Mouse (Mus musculus) limb, embryonic 15.5 days (tissue): ENCODE data around the gene Arid3a. TPM values are rescaled to one million over a fixed set of nuclear protein-coding genes. Genes with fewer than 3 reads are reported as not detected.
"Not testable (repeated sequence)": the region's sequence is repeated elsewhere in the genome, so short reads cannot be mapped to it uniquely, and the experiment has no call there.

Experiments
- ATAC-seq: fragments of 200-750 bp; cut with Nextera tagmentation; 2 replicates; pipeline ENCODE4 v1.8.0; 2017; ENCODE audit warnings: low read depth, moderate TSS enrichment; ENCODE audit not compliant: insufficient number of reproducible peaks, low FRiP score, low TSS enrichment
- H3K27ac ChIP-seq: fragments of 300-500 bp; sonication (generic); 2 replicates; pipeline ENCODE4 v1.5.1; 2015; ENCODE audit warnings: moderate library complexity, mild to moderate bottlenecking, inconsistent platforms
- H3K27me3 ChIP-seq: fragments of 300-500 bp; sonication (generic); 2 replicates; pipeline ENCODE4 v1.6.1; 2015; ENCODE audit warnings: inconsistent platforms
- H3K36me3 ChIP-seq: fragments of 300-500 bp; sonication (generic); 2 replicates; pipeline ENCODE4 v1.6.1; 2015; ENCODE audit warnings: inconsistent platforms
- H3K4me1 ChIP-seq: fragments of 300-500 bp; sonication (generic); 2 replicates; pipeline ENCODE4 v1.6.1; 2015; ENCODE audit warnings: inconsistent platforms
- H3K4me2 ChIP-seq: fragments of 300-500 bp; sonication (generic); 2 replicates; pipeline ENCODE4 v1.6.1; 2015; ENCODE audit warnings: mild to moderate bottlenecking, inconsistent platforms
- H3K4me3 ChIP-seq: fragments of 300-500 bp; sonication (generic); 2 replicates; pipeline ENCODE4 v1.5.1; 2015; ENCODE audit warnings: mild to moderate bottlenecking, inconsistent platforms
- H3K9ac ChIP-seq: fragments of 300-500 bp; sonication (generic); 2 replicates; pipeline ENCODE4 v1.6.1; 2015; ENCODE audit warnings: inconsistent platforms
- H3K9me3 ChIP-seq: fragments of 300-500 bp; sonication (generic); 2 replicates; pipeline ENCODE4 v1.6.1; 2016; ENCODE audit warnings: inconsistent platforms
- WGBS: fragments of 180-500 bp; shearing (Covaris S2); methylation state at CpG from one replicate; pipeline ENCODE4 v1.1.7; 2015; 5-methylcytosine and 5-hydroxymethylcytosine counted together
- polyA plus RNA-seq: library from polyadenylated mRNA; unstranded; fragments of >200 nt; fragmentation: Nextera tagmentation; extraction: Ambion mirVana; gene quantifications from 2 replicates; pipeline ENCODE4 v1.2.1, GENCODE M21; 2015

Arid3a gene
- polyA plus RNA-seq, 1 experiment from 2014 or later: 7.4 TPM

DNA sequence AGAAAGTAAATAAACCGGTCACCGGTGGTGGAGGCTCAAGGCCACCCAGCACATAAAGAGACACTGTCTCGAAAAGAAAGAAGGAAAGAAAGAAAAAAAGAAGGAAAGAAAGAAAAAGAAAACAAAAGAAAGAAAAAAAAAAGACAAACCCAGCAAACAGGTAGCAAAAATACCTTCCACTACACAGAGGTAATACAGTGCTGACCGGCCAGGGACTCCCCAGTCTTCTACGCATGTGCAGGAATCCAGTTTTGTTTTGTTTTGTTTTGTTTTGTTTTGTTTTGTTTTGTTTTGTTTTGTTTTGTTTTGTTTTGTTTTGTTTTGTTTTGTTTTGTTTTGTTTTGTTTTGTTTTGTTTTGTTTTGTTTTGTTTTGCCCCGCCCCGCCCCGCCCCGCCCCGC lies 32.6 kb downstream of the Arid3a start:
- Histone ChIP-seq H3K36me3 (peaks cover 27% of the 10 kb centered on the region), H3K4me3 (peak overlapping the region; percentile 91), H3K4me2 (peak overlapping the region; percentile 80), H3K4me1 (peaks cover 22% of the 10 kb centered on the region)
- H3K9ac ChIP-seq, H3K27me3 ChIP-seq, H3K27ac ChIP-seq, ATAC-seq, H3K9me3 ChIP-seq: not testable (repeated sequence)
- WGBS: 33% methylated on average over 10 of the region's 10 CpGs

DNA sequence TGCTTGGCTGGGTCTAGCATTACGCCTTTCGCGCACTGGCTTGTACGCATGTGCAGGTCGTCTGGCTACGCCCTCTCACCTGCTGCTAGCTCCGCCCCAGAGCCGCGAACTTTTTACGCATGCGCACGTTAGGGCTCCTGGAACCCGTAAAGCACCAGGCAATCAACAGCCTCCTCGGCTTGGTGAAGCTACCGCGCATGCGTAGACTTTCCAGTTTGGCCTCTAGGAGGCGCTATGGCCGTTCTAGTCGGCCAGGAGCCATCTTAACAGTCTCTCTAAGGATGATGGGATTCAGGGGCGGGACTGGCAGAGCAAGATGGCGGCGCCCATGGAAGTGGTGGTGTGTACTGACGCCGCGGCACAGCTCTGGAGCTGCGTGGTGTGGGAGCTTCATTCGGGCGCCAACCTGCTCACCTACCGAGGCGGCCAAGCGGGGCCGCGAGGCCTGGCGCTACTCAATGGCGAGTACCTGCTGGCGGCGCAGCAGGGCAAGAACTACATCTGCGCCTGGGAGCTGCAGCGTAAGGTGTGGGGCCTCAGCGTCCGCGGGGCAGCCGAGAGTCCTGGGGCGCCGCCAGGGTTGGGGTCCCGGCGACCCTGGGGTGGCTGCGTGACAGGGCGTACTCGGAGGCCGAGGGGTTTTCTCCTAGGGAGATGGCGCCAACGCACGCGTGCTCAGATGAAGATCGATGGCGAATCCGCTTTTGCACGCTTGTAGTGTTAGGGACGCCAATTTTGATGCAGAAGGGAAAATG lies 33.2 kb downstream of the Arid3a start, which contains the start of gene Wdr18:
Gene Wdr18 (plus strand): TSS at position 306 of the 755 bp plus-strand sequence.
- H3K27me3 ChIP-seq: no peaks in the 10 kb centered on the region
- H3K4me2 ChIP-seq: peak within 1 kb of the TSS; percentile 80
- under 1% methylated on average over 61 of the region's 61 CpGs for WGBS
- ATAC-seq: peak; percentile 94
- peak within 1 kb of the TSS; percentile 75 for H3K27ac ChIP-seq
- no peaks in the 10 kb centered on the region for H3K9me3 ChIP-seq
- peaks cover 22% of the 10 kb centered on the region for H3K4me1 ChIP-seq
- H3K4me3 ChIP-seq: peak within 1 kb of the TSS; percentile 91
- H3K9ac ChIP-seq: peak within 1 kb of the TSS; percentile 77
- peaks cover 33% of the 10 kb centered on the region for H3K36me3 ChIP-seq

DNA sequence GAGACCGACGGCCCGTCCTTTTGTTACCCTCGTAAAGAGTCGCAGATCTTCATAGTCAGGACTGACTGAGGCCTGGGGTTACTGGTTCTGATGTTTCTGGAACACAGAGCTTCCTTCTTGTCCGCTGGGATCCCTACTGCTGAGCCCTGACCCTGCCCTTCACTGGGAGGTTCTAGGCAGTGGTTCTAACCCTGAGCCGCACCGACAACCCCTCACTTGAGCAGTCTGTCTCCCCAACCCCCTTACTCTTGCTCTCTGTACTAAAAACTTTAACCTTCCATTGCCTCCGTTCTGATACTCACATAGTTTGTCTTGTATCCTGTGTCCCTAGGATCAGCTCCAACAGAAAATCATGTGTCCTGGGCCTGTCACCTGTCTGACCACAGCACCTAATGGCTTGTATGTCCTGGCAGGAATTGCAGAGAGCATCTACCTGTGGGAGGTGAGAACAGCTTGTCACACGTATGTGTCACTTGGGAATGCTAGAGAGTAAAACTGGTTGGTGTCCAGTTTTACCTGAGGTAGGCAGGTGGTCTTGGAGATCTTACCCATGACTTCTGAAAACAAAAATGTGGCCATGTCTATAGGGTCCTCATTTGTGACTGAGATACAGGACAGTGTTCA lies 33.9 kb downstream of the Arid3a start:
- H3K4me1 ChIP-seq: peaks cover 21% of the 10 kb centered on the region
- H3K27me3 ChIP-seq: no peaks in the 10 kb centered on the region
- peak overlapping the region; percentile 80 for H3K4me2 ChIP-seq
- no peak overlapping the region for H3K27ac ChIP-seq
- no peak for ATAC-seq
- H3K4me3 ChIP-seq: peak overlapping the region; percentile 91
- H3K36me3 ChIP-seq: peaks cover 41% of the 10 kb centered on the region
- WGBS: 15% methylated on average over 10 of the region's 10 CpGs
- no peaks in the 10 kb centered on the region for H3K9me3 ChIP-seq
- H3K9ac ChIP-seq: peak overlapping the region; percentile 77

DNA sequence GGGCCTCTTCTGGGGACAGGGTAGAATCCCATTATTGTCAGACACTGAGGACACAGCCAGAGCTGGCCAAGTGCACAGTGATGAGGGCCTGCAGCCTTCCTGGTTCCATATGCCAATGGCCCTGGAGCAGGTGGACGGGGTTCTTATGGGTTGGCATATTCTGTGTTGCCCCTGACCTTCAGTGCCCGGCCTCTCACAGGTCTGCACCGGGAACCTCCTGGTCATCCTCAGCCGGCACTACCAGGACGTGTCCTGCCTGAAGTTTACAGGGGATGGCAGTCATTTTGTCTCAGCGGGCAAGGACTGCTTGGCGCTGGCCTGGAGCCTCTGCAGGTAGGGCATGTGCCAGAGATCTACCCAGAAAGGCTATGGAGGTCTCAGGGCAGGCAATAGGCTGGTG lies 37.9 kb downstream of the Arid3a start:
- Histone ChIP-seq H3K4me1 (peaks cover 20% of the 10 kb centered on the region), H3K4me3 (no peak overlapping the region), H3K9ac (no peak overlapping the region), H3K27me3 (0 out of 2 replicates have a peak, but pooled peaks cover 7% of the 10 kb centered on the region), H3K36me3 (peaks cover 66% of the 10 kb centered on the region), H3K9me3 (no peaks in the 10 kb centered on the region), H3K4me2 (no peak overlapping the region), H3K27ac (no peak overlapping the region)
- ATAC-seq: no peak
- WGBS: 93% methylated on average over 7 of the region's 7 CpGs

DNA sequence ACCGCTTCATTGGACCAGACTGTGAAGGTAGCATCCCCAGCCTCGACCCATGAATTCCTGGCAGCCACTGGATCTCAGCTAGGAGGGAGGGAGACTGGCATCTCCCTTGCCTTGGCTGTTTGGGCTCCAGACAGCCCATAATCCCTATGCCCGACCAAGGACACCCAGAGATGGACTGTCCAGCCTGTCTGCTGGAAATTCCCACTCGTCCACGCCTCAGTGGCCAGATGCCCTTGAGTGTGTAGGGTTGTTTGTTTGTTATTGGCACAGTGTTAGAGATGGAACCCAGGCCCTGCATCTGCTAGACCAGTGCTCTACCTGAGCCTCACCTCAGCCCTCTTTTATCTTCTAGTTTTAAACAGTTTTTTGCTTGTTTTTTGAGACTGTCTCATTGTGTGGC lies 38.5 kb downstream of the Arid3a start:
- no peak overlapping the region for H3K4me2 ChIP-seq
- peaks cover 66% of the 10 kb centered on the region for H3K36me3 ChIP-seq
- H3K9me3 ChIP-seq: no peaks in the 10 kb centered on the region
- H3K4me3 ChIP-seq: no peak overlapping the region
- H3K27me3 ChIP-seq: peaks cover 9% of the 10 kb centered on the region
- H3K4me1 ChIP-seq: peaks cover 19% of the 10 kb centered on the region
- ATAC-seq: no peak
- H3K27ac ChIP-seq: no peak overlapping the region
- no peak overlapping the region for H3K9ac ChIP-seq
- WGBS: 88% methylated on average over 5 of the region's 5 CpGs

DNA sequence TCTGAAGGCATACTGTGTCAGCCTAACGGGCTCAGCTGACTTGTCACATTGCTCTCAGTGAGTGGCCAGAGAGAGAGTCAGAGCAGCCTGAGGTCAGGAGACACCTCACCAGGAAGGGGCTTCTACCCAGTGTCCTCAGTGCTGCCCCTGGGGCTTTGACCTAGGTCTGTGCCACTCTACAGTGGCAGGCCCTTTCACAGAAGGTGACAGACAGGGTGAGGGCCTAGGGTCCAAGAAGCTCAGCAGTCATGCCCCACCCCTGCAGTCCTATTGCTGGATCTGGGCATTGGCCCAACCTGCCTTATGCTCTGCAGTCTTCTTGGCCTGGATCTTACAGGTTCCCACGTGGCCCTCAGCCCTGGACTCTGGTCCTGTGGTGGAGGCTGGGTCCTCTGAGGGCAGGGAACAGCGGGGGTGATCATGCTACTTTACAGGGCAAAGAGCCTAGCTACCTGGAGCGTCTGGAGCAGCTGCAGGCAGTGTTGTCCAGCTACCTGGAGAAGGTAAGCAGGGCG lies 40.1 kb downstream of the Arid3a start:
- Histone ChIP-seq H3K4me2 (no peak overlapping the region), H3K9me3 (no peaks in the 10 kb centered on the region), H3K27me3 (peaks cover 25% of the 10 kb centered on the region), H3K27ac (no peak overlapping the region), H3K4me3 (no peak overlapping the region), H3K4me1 (peaks cover 21% of the 10 kb centered on the region), H3K9ac (no peak overlapping the region), H3K36me3 (peaks cover 60% of the 10 kb centered on the region)
- no peak for ATAC-seq
- WGBS: 92% methylated on average over 5 of the region's 5 CpGs

DNA sequence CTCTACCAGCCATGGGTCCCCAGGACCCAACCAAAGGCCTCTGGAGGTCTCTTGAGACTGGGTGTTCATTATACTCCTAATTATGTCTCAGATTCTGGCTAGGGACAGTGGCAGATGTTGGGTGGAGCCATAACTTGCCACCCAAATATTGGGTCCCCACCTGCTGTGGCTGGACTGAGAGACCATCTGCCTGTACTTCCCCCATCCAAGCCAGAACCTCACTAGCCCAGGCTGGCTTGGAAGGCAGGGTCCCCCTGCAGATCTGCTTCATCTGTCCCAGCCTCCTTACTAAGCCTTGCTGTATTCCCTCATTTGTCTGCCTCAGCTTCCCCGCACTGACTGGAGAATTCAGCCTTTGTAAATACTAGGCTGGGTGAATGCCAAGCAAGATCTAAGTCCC lies 41.3 kb downstream of the Arid3a start:
- H3K4me1 ChIP-seq: peaks cover 21% of the 10 kb centered on the region
- WGBS: 77% methylated on average over 1 of the region's 1 CpGs

DNA sequence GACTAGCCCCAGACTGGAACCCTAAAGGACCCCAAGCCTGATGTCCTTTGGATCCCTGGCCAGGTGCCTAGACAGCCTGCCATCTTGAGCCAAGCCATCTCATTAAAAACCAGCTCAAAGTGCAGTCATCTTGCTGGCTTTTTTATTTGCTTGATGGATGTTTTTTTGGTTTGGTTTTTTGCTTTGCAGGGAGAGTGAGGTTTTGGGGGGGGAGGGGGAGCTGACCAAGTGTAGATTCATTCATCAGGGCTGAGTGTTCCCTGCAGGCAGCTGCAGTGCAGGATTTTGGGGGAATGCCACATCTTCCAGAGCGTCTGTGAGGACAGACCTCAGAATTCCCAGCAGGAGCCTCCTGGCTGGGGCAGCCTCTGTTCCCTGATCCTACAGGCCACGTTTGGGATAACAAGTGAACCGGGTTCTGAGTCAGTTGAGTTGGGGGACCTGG lies 42.3 kb downstream of the Arid3a start:
- peaks cover 44% of the 10 kb centered on the region for H3K36me3 ChIP-seq
- H3K9me3 ChIP-seq: no peaks in the 10 kb centered on the region

More for the DNA sequence above, 41.3 kb downstream of the Arid3a start:
- Histone ChIP-seq H3K27me3 (peaks cover 35% of the 10 kb centered on the region), H3K9ac (no peak overlapping the region), H3K4me2 (no peak overlapping the region), H3K9me3 (no peaks in the 10 kb centered on the region), H3K27ac (no peak overlapping the region), H3K36me3 (peaks cover 51% of the 10 kb centered on the region), H3K4me3 (no peak overlapping the region)
- no peak for ATAC-seq

DNA sequence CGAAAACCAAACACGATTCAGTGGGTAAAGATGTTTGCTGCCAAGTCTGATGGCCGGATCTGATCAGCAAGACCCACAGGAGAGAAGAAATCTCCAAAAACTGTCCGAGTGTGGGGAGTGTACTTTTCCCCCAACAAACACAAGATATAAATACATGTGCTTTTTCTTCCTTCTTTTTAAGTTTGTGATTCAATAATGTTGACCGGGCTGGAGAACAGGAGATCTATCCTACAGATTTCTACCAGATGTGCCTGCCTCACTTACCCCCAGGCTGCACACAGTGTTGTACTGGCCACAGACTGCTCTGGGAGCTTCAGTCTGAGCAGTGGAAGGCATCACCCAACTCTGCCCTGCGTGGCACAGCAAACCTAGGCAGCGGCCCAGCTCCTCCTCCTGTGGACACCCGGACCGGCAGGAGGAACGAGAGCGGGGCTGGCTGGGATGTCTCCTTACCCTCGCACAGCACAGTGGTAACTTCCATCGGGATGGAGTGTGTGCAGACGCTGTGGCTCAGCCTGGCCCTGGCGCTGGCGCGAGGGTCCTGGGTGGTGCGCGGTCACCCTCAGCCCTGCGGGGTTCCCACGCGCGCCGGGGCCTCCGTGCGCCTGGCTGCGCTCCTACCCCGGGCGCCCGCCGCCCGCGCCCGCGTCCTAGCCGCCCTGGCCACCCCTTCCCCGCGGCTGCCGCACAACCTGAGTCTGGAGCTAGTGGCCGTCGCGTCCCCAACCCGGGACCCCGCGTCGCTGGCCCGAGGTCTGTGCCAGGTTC lies 43.8 kb downstream of the Arid3a start, which contains the start of gene Grin3b:
Gene Grin3b (plus strand): TSS at position 301 of the 768 bp plus-strand sequence.
- H3K9ac ChIP-seq: peak within 1 kb of the TSS; percentile 47
- WGBS: 6% methylated on average over 45 of the region's 47 CpGs

More for the DNA sequence above, 42.3 kb downstream of the Arid3a start:
- Histone ChIP-seq H3K27me3 (peaks cover 35% of the 10 kb centered on the region), H3K4me2 (no peak overlapping the region), H3K27ac (no peak overlapping the region), H3K9ac (no peak overlapping the region), H3K4me1 (peaks cover 21% of the 10 kb centered on the region), H3K4me3 (no peak overlapping the region)
- ATAC-seq: no peak
- WGBS: 13% methylated on average over 3 of the region's 3 CpGs

DNA sequence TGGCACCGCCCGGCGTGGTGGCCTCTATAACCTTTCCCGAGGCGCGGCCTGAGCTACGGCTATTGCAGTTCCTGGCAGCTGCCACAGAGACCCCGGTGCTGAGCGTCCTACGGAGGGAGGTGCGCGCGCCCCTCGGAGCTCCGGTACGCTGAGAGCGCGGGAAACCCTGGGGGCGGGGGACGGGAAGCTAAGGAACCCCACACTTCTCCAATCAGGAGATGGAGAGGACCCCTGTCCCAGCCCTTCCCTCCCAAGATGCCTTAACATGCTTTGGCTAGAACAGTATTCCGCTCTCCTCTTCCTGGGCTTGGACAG lies 44.3 kb downstream of the Arid3a start:
- Histone ChIP-seq H3K27me3 (peaks cover 35% of the 10 kb centered on the region), H3K4me3 (peak overlapping the region; percentile 48), H3K36me3 (peaks cover 42% of the 10 kb centered on the region), H3K4me2 (peak overlapping the region; percentile 90), H3K4me1 (peaks cover 21% of the 10 kb centered on the region), H3K9me3 (no peaks in the 10 kb centered on the region), H3K9ac (peak overlapping the region; percentile 47), H3K27ac (no peak overlapping the region)
- no peak for ATAC-seq
- 3% methylated on average over 21 of the region's 21 CpGs for WGBS

More for the DNA sequence above, 43.8 kb downstream of the Arid3a start, which contains the start of gene Grin3b:
- Histone ChIP-seq H3K4me2 (peak within 1 kb of the TSS; percentile 90), H3K27me3 (peaks cover 35% of the 10 kb centered on the region), H3K27ac (peak within 1 kb of the TSS; percentile 23; the same call in 1 of the 2 replicates), H3K4me1 (peaks cover 21% of the 10 kb centered on the region), H3K9me3 (no peaks in the 10 kb centered on the region), H3K36me3 (peaks cover 42% of the 10 kb centered on the region), H3K4me3 (peak within 1 kb of the TSS; percentile 48)
- no peak for ATAC-seq

DNA sequence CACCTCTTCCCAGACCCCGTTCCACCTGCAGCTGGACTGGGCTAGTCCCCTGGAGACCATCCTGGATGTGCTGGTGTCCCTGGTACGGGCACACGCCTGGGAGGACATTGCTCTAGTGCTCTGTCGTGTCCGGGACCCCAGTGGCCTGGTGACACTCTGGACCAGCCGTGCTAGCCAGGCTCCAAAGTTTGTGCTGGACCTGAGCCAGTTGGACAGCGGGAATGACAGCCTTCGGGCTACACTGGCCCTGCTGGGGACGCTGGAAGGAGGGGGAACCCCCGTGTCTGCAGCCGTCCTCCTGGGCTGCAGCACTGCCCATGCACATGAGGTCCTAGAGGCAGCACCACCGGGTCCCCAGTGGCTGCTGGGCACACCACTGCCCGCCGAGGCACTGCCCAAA lies 46.0 kb downstream of the Arid3a start:
- Histone ChIP-seq H3K4me1 (peaks cover 21% of the 10 kb centered on the region), H3K27ac (no peak overlapping the region), H3K36me3 (peaks cover 42% of the 10 kb centered on the region), H3K9me3 (no peaks in the 10 kb centered on the region), H3K9ac (no peak overlapping the region), H3K4me3 (no peak overlapping the region), H3K27me3 (peaks cover 35% of the 10 kb centered on the region), H3K4me2 (no peak overlapping the region)
- ATAC-seq: no peak; the same call in 1 of the 2 replicates
- WGBS: 62% methylated on average over 14 of the region's 14 CpGs
